Mouse (Mus musculus): Measurements from ENCODE around the gene Ugdh. TPM values are rescaled to one million over a fixed set of nuclear protein-coding genes. Genes with fewer than 3 reads are reported as not detected.

The Ugdh gene
- 12.9 and 18.6 TPM in 2 replicates for polyA plus RNA-seq (2012; rRNA removed)

DNA sequence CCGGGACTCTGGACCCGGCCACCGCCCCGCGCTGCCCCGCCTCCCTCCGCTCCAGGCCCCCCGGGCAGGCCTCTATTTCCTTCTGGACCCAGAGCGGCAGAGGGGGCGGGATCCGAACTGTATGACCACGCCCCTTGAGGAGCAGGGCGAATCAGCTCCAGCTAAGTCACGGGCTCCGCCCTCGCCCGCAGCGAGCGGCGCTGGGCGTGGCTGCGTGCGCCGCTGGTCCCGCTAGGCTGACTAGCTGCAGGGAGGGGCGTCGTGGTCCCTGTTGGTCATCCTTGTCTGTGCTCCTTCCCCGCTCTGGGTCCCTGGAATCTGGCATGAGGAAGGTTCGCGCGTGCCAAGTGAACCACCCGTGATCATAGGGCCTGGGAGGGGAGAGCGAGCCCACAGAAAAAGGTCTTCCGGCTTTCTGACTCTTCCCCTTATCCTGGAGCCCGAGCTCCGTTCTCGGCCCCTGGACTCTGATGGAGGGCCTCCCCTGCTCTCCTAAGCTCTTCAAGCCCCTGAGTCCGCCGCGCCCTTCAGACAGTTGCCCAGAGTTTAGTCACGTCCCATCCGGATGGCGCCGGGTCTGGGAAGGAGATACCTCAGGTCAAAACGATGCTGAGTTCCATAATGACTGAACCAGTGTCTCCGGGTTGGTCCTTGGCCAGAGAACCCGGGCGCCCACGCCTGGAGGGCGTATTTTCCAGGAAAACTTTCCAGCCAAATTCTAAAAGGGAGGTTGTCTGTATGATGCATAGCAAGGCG lies at the start of gene Ugdh:
TSS of gene Ugdh (minus strand) at position 144 of the 756 bp plus-strand sequence.

DNA sequence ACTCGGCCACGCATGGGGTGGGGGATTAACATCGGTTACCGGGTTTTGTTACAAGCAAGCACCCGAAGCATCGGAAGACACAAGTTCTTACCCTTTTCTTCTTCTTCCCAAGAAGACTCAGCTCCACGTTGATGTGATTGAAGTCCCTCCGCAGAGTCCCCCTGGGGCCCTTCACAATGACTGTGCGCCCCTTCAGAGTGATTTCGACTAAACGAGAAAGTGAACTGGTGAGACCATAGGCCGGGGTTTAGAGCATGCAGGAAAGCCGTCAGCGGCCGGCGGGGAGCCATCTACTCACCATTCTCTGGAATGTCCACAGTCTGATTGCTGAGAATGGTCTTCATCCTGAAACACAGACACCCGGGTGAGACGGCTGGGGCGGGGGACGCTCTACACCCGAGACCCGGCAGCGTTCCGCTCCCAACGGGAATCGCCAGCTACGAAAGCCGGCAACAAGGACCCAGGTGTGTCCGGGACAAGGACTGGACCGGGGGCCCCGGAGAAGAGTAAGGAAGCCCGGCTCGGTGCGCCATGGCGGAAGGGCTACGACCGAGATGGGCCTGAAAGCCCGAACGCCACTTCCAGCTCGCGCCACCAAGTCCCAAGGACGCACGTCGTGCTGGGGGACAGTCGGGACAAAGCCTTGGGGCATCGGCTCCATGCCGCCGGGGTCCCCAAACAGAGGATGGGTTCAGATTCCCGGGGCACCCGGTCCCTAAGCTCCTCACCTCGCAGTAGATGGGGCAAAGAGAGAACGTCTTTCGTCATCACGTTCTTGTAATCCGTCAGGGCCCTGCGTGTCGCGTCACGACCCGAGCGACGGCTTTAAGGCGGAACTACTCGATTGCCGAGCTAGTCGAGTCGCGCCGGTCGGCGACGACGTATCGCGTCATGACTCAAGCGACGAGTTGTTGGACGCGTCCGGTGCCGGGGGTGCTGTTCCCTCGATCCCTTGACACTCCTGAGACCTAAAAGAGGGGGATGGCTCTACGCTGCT lies 44.8 kb downstream of the Ugdh start, which contains the start of the genes Rpl9 and Lias:
TSS of gene Rpl9 (minus strand) at position 797 of the 997 bp plus-strand sequence.
TSS of gene Lias (plus strand) at position 850 of the 997 bp plus-strand sequence.

Other genes starting within 250 kb of the Ugdh start
- gene Wdr19, start 236.3 kb downstream of the Ugdh start, polyA plus RNA-seq (2012; rRNA removed), result 0.47 and 0.76 TPM in 2 replicates
- 1.1 and 1.9 TPM in 2 replicates for gene Rfc1, start 100.3 kb downstream of the Ugdh start, polyA plus RNA-seq (2012; rRNA removed)
- gene Klb, start 87.6 kb downstream of the Ugdh start, polyA plus RNA-seq (2012; rRNA removed), result 0.11 and 0.35 TPM in 2 replicates
- gene Rpl9, start 44.5 kb downstream of the Ugdh start, polyA plus RNA-seq (2012; rRNA removed), result 21.7 and 25.7 TPM in 2 replicates
- gene Lias, start 44.5 kb downstream of the Ugdh start, polyA plus RNA-seq (2012; rRNA removed), result 2.3 and 2.4 TPM in 2 replicates
- gene Gm43552, start 56.9 kb upstream of the Ugdh start, polyA plus RNA-seq (2012; rRNA removed), result not detected in 2 replicates
- gene Smim14, start 101.2 kb upstream of the Ugdh start, polyA plus RNA-seq (2012; rRNA removed), result 80.7 and 97.3 TPM in 2 replicates
- gene Ube2k, start 101.3 kb upstream of the Ugdh start, polyA plus RNA-seq (2012; rRNA removed), result 1.8 and 4.7 TPM in 2 replicates

All from stomach, adult 2 months (tissue).